Mouse (Mus musculus) inflammation-experienced regulatory T-cells, adult 6 months (primary cell): Measurements from ENCODE around the gene Rnps1. TPM values are rescaled to one million over a fixed set of nuclear protein-coding genes. Genes with fewer than 3 reads are reported as not detected.

Experiments
- ATAC-seq: one replicate; pipeline ENCODE4 v1.8.0; 2017
- polyA plus RNA-seq, 3 experiments: library from polyadenylated mRNA; unstranded; fragments of 100-300 nt; shearing (Covaris generic); gene quantifications; one replicate each; pipeline ENCODE4 v1.2.1; 2017

The Rnps1 gene
- polyA plus RNA-seq, 3 experiments from 2014 or later: 118 to 138 (median 130) TPM

GRCm38 (mm10) chr17:24470701-24471527 is 56.5 kb downstream of the Rnps1 start:
- ATAC-seq: no peak

- ATAC-seq: no peak
Observed at GRCm38 (mm10) chr17:24472512-24472911, 58.1 kb downstream of the Rnps1 start.

- no peak for ATAC-seq
Observed at GRCm38 (mm10) chr17:24473612-24474275, 59.4 kb downstream of the Rnps1 start, which contains the start of gene Bricd5. Gene Bricd5, plus strand, starts transcription at chr17:24473884.

- ATAC-seq: no peak
Observed at GRCm38 (mm10) chr17:24474557-24474956, 60.2 kb downstream of the Rnps1 start.

Other genes with a start within 250 kb of the Rnps1 start
- 100 to 1,000 TPM; 164 to 208 (median 177) TPM for gene Atp6v0c, start 244.9 kb upstream of the Rnps1 start, polyA plus RNA-seq
- 1 to 10 TPM in 2 of 3 experiments, under 1 TPM in 1; 0.66 to 1.4 (median 1.0) TPM for gene Tbc1d24, start 209.0 kb upstream of the Rnps1 start, polyA plus RNA-seq
- gene Ntn3, start 205.0 kb upstream of the Rnps1 start, polyA plus RNA-seq: not detected
- 1 to 10 TPM; 7.2 to 9.5 (median 9.1) TPM for gene Tedc2, start 193.7 kb upstream of the Rnps1 start, polyA plus RNA-seq
- 10 to 100 TPM in 1 of 3 experiments, 1 to 10 TPM in 2; 3.4 to 43.6 (median 6.3) TPM for gene Ccnf, start 163.1 kb upstream of the Rnps1 start, polyA plus RNA-seq
- gene Abca17, start 63.5 kb upstream of the Rnps1 start, polyA plus RNA-seq: not detected
- 10 to 100 TPM; 17.8 to 31.2 (median 26.3) TPM for gene Abca3, start 62.6 kb upstream of the Rnps1 start, polyA plus RNA-seq
- 10 to 100 TPM; 52.4 to 61.7 (median 59.7) TPM for gene Eci1, start 12.1 kb downstream of the Rnps1 start, polyA plus RNA-seq
- 1 to 10 TPM; 2.9 to 6.5 (median 4.8) TPM for gene Dnase1l2, start 28.5 kb downstream of the Rnps1 start, polyA plus RNA-seq
- gene E4f1, start 55.7 kb downstream of the Rnps1 start, polyA plus RNA-seq: 10 to 100 TPM; 22.1 to 49.8 (median 23.6) TPM
- gene Pgp, start 55.8 kb downstream of the Rnps1 start, polyA plus RNA-seq: 1 to 10 TPM; 3.5 to 6.9 (median 4.6) TPM
- not detected for gene Bricd5, start 59.3 kb downstream of the Rnps1 start, polyA plus RNA-seq
- 10 to 100 TPM; 14.0 to 14.9 (median 14.5) TPM for gene Mlst8, start 64.5 kb downstream of the Rnps1 start, polyA plus RNA-seq
- under 1 TPM in 2 of 3 experiments, not detected in 1; 0.16 to 0.23 TPM for gene Caskin1, start 74.0 kb downstream of the Rnps1 start, polyA plus RNA-seq
- 10 to 100 TPM; 45.5 to 54.2 (median 53.7) TPM for gene Traf7, start 113.4 kb downstream of the Rnps1 start, polyA plus RNA-seq
- 1 to 10 TPM; 1.1 to 6.5 (median 2.0) TPM for gene Rab26, start 119.6 kb downstream of the Rnps1 start, polyA plus RNA-seq
- 10 to 100 TPM in 2 of 3 experiments, 1 to 10 TPM in 1; 9.9 to 32.6 (median 22.6) TPM for gene Pkd1, start 135.3 kb downstream of the Rnps1 start, polyA plus RNA-seq
- gene Tsc2, start 218.1 kb downstream of the Rnps1 start, polyA plus RNA-seq: 10 to 100 TPM; 17.0 to 17.7 (median 17.1) TPM
- 1 to 10 TPM; 2.0 to 4.8 (median 2.8) TPM for gene Nthl1, start 218.1 kb downstream of the Rnps1 start, polyA plus RNA-seq
- gene Slc9a3r2, start 235.8 kb downstream of the Rnps1 start, polyA plus RNA-seq: not detected
- not detected for gene Npw, start 243.9 kb downstream of the Rnps1 start, polyA plus RNA-seq